Mouse (Mus musculus) limb, embryonic 15.5 days (tissue): ENCODE measurements around the gene Fscn1. TPM values are rescaled to one million over a fixed set of nuclear protein-coding genes. Genes with fewer than 3 reads are reported as not detected.

Source experiments
- ATAC-seq: fragments of 200-750 bp; cut with Nextera tagmentation; 2 replicates; pipeline ENCODE4 v1.8.0; 2017; ENCODE audit warnings: low read depth, moderate TSS enrichment; ENCODE audit not compliant: insufficient number of reproducible peaks, low FRiP score, low TSS enrichment
- H3K27ac ChIP-seq: fragments of 300-500 bp; sonication (generic); 2 replicates; pipeline ENCODE4 v1.5.1; 2015; ENCODE audit warnings: moderate library complexity, mild to moderate bottlenecking, inconsistent platforms
- H3K27me3 ChIP-seq: fragments of 300-500 bp; sonication (generic); 2 replicates; pipeline ENCODE4 v1.6.1; 2015; ENCODE audit warnings: inconsistent platforms
- H3K36me3 ChIP-seq: fragments of 300-500 bp; sonication (generic); 2 replicates; pipeline ENCODE4 v1.6.1; 2015; ENCODE audit warnings: inconsistent platforms
- H3K4me1 ChIP-seq: fragments of 300-500 bp; sonication (generic); 2 replicates; pipeline ENCODE4 v1.6.1; 2015; ENCODE audit warnings: inconsistent platforms
- H3K4me2 ChIP-seq: fragments of 300-500 bp; sonication (generic); 2 replicates; pipeline ENCODE4 v1.6.1; 2015; ENCODE audit warnings: mild to moderate bottlenecking, inconsistent platforms
- H3K4me3 ChIP-seq: fragments of 300-500 bp; sonication (generic); 2 replicates; pipeline ENCODE4 v1.5.1; 2015; ENCODE audit warnings: mild to moderate bottlenecking, inconsistent platforms
- H3K9ac ChIP-seq: fragments of 300-500 bp; sonication (generic); 2 replicates; pipeline ENCODE4 v1.6.1; 2015; ENCODE audit warnings: inconsistent platforms
- H3K9me3 ChIP-seq: fragments of 300-500 bp; sonication (generic); 2 replicates; pipeline ENCODE4 v1.6.1; 2016; ENCODE audit warnings: inconsistent platforms
- WGBS: fragments of 180-500 bp; shearing (Covaris S2); methylation state at CpG from one replicate; pipeline ENCODE4 v1.1.7; 2015; 5-methylcytosine and 5-hydroxymethylcytosine counted together
- polyA plus RNA-seq: library from polyadenylated mRNA; unstranded; fragments of >200 nt; fragmentation: Nextera tagmentation; extraction: Ambion mirVana; gene quantifications from 2 replicates; pipeline ENCODE4 v1.2.1, GENCODE M21; 2015

Fscn1 gene
- polyA plus RNA-seq, 1 experiment from 2014 or later, result 308 TPM

- no peak overlapping the region for H3K4me3 ChIP-seq
- peaks cover 34% of the 10 kb centered on the region for H3K4me1 ChIP-seq
- ATAC-seq, result no peak
- H3K4me2 ChIP-seq, result no peak overlapping the region
- 75% methylated on average over 12 of the region's 12 CpGs for WGBS
- no peaks in the 10 kb centered on the region for H3K36me3 ChIP-seq
- no peaks in the 10 kb centered on the region for H3K9me3 ChIP-seq
- no peaks in the 10 kb centered on the region for H3K27me3 ChIP-seq
- H3K27ac ChIP-seq, result no peak overlapping the region
- H3K9ac ChIP-seq, result no peak overlapping the region
Measured at GRCm38 (mm10) chr5:142924336-142924959, 35.7 kb upstream of the Fscn1 start.

- no peak overlapping the region for H3K9ac ChIP-seq
- 18% methylated on average over 13 of the region's 13 CpGs for WGBS
- no peak overlapping the region for H3K4me3 ChIP-seq
- no peaks in the 10 kb centered on the region for H3K27me3 ChIP-seq
- no peaks in the 10 kb centered on the region for H3K36me3 ChIP-seq
- H3K9me3 ChIP-seq, result no peaks in the 10 kb centered on the region
- ATAC-seq, result peak; percentile 43; the same call in 1 of the 2 replicates
- no peak overlapping the region for H3K4me2 ChIP-seq
- H3K27ac ChIP-seq, result peak overlapping the region; percentile 57; the same call in 1 of the 2 replicates
- peaks cover 27% of the 10 kb centered on the region for H3K4me1 ChIP-seq
Measured at GRCm38 (mm10) chr5:142926204-142926939, 33.8 kb upstream of the Fscn1 start.

- Histone ChIP-seq H3K4me2 (no peak overlapping the region), H3K9ac (no peak overlapping the region), H3K36me3 (no peaks in the 10 kb centered on the region), H3K9me3 (no peaks in the 10 kb centered on the region), H3K4me3 (no peak overlapping the region), H3K4me1 (peaks cover 21% of the 10 kb centered on the region), H3K27me3 (no peaks in the 10 kb centered on the region), H3K27ac (0 out of 2 replicates have a peak overlapping the region, but pooled peaks have one; percentile 57)
- WGBS, result 44% methylated on average over 3 of the region's 3 CpGs
- no peak for ATAC-seq
Measured at GRCm38 (mm10) chr5:142926940-142927228, 33.3 kb upstream of the Fscn1 start.

GRCm38 (mm10) chr5:142927341-142927930 is 32.7 kb upstream of the Fscn1 start:
- Histone ChIP-seq H3K9me3 (no peaks in the 10 kb centered on the region), H3K36me3 (no peaks in the 10 kb centered on the region), H3K27me3 (no peaks in the 10 kb centered on the region), H3K4me1 (peaks cover 26% of the 10 kb centered on the region), H3K27ac (no peak overlapping the region), H3K4me3 (no peak overlapping the region), H3K9ac (no peak overlapping the region), H3K4me2 (no peak overlapping the region)
- ATAC-seq, result no peak
- 93% methylated on average over 12 of the region's 12 CpGs for WGBS

- 3% methylated on average over 35 of the region's 35 CpGs for WGBS
- H3K9me3 ChIP-seq, result no peaks in the 10 kb centered on the region
- peaks cover 27% of the 10 kb centered on the region for H3K4me1 ChIP-seq
- H3K4me3 ChIP-seq, result peak overlapping the region; percentile 46
- peak overlapping the region; percentile 49 for H3K9ac ChIP-seq
- H3K4me2 ChIP-seq, result peak overlapping the region; percentile 75
- H3K36me3 ChIP-seq, result no peaks in the 10 kb centered on the region
- 0 out of 2 replicates have a peak, but pooled peaks have one; percentile 15 for ATAC-seq
- H3K27ac ChIP-seq, result peak overlapping the region; percentile 80
- H3K27me3 ChIP-seq, result no peaks in the 10 kb centered on the region
Measured at GRCm38 (mm10) chr5:142928749-142929399, 31.3 kb upstream of the Fscn1 start.

GRCm38 (mm10) chr5:142929400-142929752 is 30.8 kb upstream of the Fscn1 start:
- H3K27me3 ChIP-seq, result no peaks in the 10 kb centered on the region
- peak overlapping the region; percentile 75 for H3K4me2 ChIP-seq
- no peaks in the 10 kb centered on the region for H3K36me3 ChIP-seq
- H3K9me3 ChIP-seq, result no peaks in the 10 kb centered on the region
- H3K4me3 ChIP-seq, result peak overlapping the region; percentile 46
- H3K27ac ChIP-seq, result peak overlapping the region; percentile 80
- H3K4me1 ChIP-seq, result peaks cover 27% of the 10 kb centered on the region
- peak overlapping the region; percentile 49 for H3K9ac ChIP-seq
- ATAC-seq, result no peak
- 13% methylated on average over 4 of the region's 4 CpGs for WGBS

GRCm38 (mm10) chr5:142931241-142931745 is 28.9 kb upstream of the Fscn1 start:
- H3K9me3 ChIP-seq, result no peaks in the 10 kb centered on the region
- WGBS, result 83% methylated on average over 9 of the region's 9 CpGs
- H3K36me3 ChIP-seq, result no peaks in the 10 kb centered on the region
- no peak overlapping the region for H3K9ac ChIP-seq
- no peak for ATAC-seq
- no peak overlapping the region for H3K4me3 ChIP-seq
- H3K27ac ChIP-seq, result no peak overlapping the region
- H3K27me3 ChIP-seq, result no peaks in the 10 kb centered on the region
- no peak overlapping the region for H3K4me2 ChIP-seq
- H3K4me1 ChIP-seq, result peaks cover 26% of the 10 kb centered on the region

- Histone ChIP-seq H3K27me3 (no peaks in the 10 kb centered on the region), H3K4me1 (peaks cover 23% of the 10 kb centered on the region), H3K9ac (no peak overlapping the region), H3K4me2 (no peak overlapping the region), H3K27ac (no peak overlapping the region), H3K9me3 (no peaks in the 10 kb centered on the region), H3K36me3 (no peaks in the 10 kb centered on the region), H3K4me3 (no peak overlapping the region)
- 0 out of 2 replicates have a peak, but pooled peaks have one; percentile 25 for ATAC-seq
- WGBS, result 22% methylated on average over 9 of the region's 9 CpGs
Measured at GRCm38 (mm10) chr5:142932084-142932685, 28.0 kb upstream of the Fscn1 start.

GRCm38 (mm10) chr5:142932731-142933130 is 27.4 kb upstream of the Fscn1 start:
- H3K9ac ChIP-seq, result no peak overlapping the region
- no peaks in the 10 kb centered on the region for H3K9me3 ChIP-seq
- no peak overlapping the region for H3K27ac ChIP-seq
- H3K4me2 ChIP-seq, result no peak overlapping the region
- H3K4me1 ChIP-seq, result peaks cover 23% of the 10 kb centered on the region
- ATAC-seq, result no peak
- WGBS, result 73% methylated on average over 8 of the region's 8 CpGs
- no peaks in the 10 kb centered on the region for H3K36me3 ChIP-seq
- H3K4me3 ChIP-seq, result no peak overlapping the region
- H3K27me3 ChIP-seq, result no peaks in the 10 kb centered on the region

GRCm38 (mm10) chr5:142935642-142936335 is 24.4 kb upstream of the Fscn1 start:
- peak overlapping the region; percentile 48 for H3K27ac ChIP-seq
- ATAC-seq, result no peak
- no peaks in the 10 kb centered on the region for H3K36me3 ChIP-seq
- no peak overlapping the region for H3K9ac ChIP-seq
- H3K4me2 ChIP-seq, result peak overlapping the region; percentile 36
- H3K4me3 ChIP-seq, result peak overlapping the region; percentile 19; the same call in 1 of the 2 replicates
- no peaks in the 10 kb centered on the region for H3K27me3 ChIP-seq
- WGBS, result 23% methylated on average over 13 of the region's 13 CpGs
- no peaks in the 10 kb centered on the region for H3K9me3 ChIP-seq
- H3K4me1 ChIP-seq, result peaks cover 17% of the 10 kb centered on the region

- no peak overlapping the region for H3K9ac ChIP-seq
- H3K27ac ChIP-seq, result peak overlapping the region; percentile 48; the same call in 1 of the 2 replicates
- no peaks in the 10 kb centered on the region for H3K27me3 ChIP-seq
- H3K9me3 ChIP-seq, result no peaks in the 10 kb centered on the region
- no peak for ATAC-seq
- H3K4me3 ChIP-seq, result peak overlapping the region; percentile 19; the same call in 1 of the 2 replicates
- H3K4me2 ChIP-seq, result peak overlapping the region; percentile 36
- no peaks in the 10 kb centered on the region for H3K36me3 ChIP-seq
- H3K4me1 ChIP-seq, result peaks cover 17% of the 10 kb centered on the region
- 4% methylated on average over 17 of the region's 17 CpGs for WGBS
Measured at GRCm38 (mm10) chr5:142936336-142936719, 23.8 kb upstream of the Fscn1 start.
